ENCODE assay signal across 8 mouse cellular contexts in the genomic region with DNA sequence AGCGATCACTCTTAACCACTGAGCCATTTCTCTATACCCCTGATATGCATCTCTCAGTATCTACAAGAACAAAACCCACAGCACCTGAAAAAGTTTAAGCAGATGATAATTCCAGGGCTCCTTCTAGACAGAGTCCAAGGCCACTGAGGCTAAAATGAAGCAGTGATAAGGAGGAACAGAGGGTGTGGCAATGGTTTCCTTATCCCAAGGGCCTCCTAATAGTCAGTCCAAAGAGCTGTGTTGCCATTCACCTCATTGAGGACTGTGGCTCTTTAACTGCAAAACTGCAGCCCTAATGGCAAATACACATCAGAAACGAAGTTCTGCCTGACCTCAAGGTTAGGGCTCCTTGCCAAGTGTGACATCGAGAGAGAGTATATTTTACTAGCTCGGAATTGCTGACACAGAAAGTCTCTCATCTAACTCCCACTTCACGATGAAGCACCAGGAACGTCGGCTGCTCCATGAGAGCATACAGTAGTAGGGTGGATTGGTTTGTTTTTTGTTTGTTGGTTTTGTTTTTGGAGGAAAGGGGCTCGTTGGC. TPM values are rescaled to one million over a fixed set of nuclear protein-coding genes. Genes with fewer than 3 reads are reported as not detected.
DNase-seq lines count a peak whose midpoint lies in the region; ATAC-seq lines count a peak whose summit lies in the region.
"Had no signal": no experiment of that assay in that cellular context is flagged by ENCODE, and none has a peak within 500 bp of the region (broad histone marks: within the 10 kb centered on the region; RNA-seq: fewer than 3 reads in every experiment).

No protein-coding gene starts in this region.

- H3K4me1 ChIP-seq in stomach, embryonic 16.5 days (ENCODE audit: control insufficient read depth, insufficient read depth, low read length): peaks cover 21% of the 10 kb centered on the region

- H3K9ac ChIP-seq in stomach, embryonic 16.5 days (ENCODE audit: low read length): 0 out of 2 replicates have a peak overlapping the region, but pooled peaks have one; percentile 3

- ATAC-seq in erythroid progenitor cell, adult 5-6 weeks (replicated peaks; ENCODE audit: low FRiP score, poor library complexity, severe bottlenecking): 0 out of 2 replicates have a peak, but pooled peaks have one; percentile 25
- no peak for ATAC-seq in stomach, embryonic 16.5 days (ENCODE audit: insufficient read depth, low FRiP score)
- no peak for ATAC-seq in activated CD4-positive, CD25-positive, alpha-beta regulatory T cell, adult 4 months

- peak; percentile 12 to 23 for DNase-seq in spleen, postnatal 10 days (ENCODE audit: low spot score in 2 of 2)
- no peak for DNase-seq in spleen, adult 12 weeks (ENCODE audit: low spot score)
- DNase-seq in kidney, postnatal 36 days: peak; percentile 81 to 88
- no peak for DNase-seq in left cerebral cortex, adult 9 months (ENCODE audit: low spot score in 2 of 2)

- H3K27ac ChIP-seq in stomach, embryonic 16.5 days (ENCODE audit: low read length): peak overlapping the region; percentile 32; the same call in 1 of the 2 replicates

- H3K27me3 ChIP-seq in stomach, embryonic 16.5 days (ENCODE audit: control insufficient read depth, insufficient read depth, low read length): no peaks in the 10 kb centered on the region

- 54% methylated on average over 8 of the region's 8 CpGs for WGBS in stomach, embryonic 16.5 days

- no peak overlapping the region for H3K4me3 ChIP-seq in stomach, embryonic 16.5 days (replicated peaks; ENCODE audit: low read length)

- H3K9me3 ChIP-seq in stomach, embryonic 16.5 days (replicated peaks; ENCODE audit: control insufficient read depth, low read length): no peaks in the 10 kb centered on the region

- H3K36me3 ChIP-seq in stomach, embryonic 16.5 days (ENCODE audit: control insufficient read depth, insufficient read depth, low read length): no peaks in the 10 kb centered on the region

- peak overlapping the region; percentile 74; the same call in 1 of the 2 replicates for H3K4me2 ChIP-seq in stomach, embryonic 16.5 days (ENCODE audit: low read depth, low read length)

RNA-seq across cellular contexts. Expression of a gene that starts 2.2 kb away (rescaled TPM):
- 6.3 and 14.4 TPM in 2 replicates for total RNA-seq in erythroid progenitor cell, adult 5-6 weeks (2015; ENCODE audit: low replicate concordance)
- total RNA-seq in erythroid progenitor cell, adult 5-6 weeks (2017; ENCODE audit: low replicate concordance): 18.5 and 19.1 TPM in 2 replicates
- polyA plus RNA-seq in stomach, embryonic 16.5 days (2015; fragmentation: Nextera tagmentation; extraction: Ambion mirVana): 54.6 and 64.2 TPM in 2 replicates
- polyA plus RNA-seq in activated CD4-positive, CD25-positive, alpha-beta regulatory T cell, adult 4 months (2017; shearing (Covaris generic)): 10 to 100 TPM; 14.2 to 16.7 TPM

RNA-seq across cellular contexts. Expression of a gene that starts 31.6 kb away (rescaled TPM):
- 17.7 and 19.3 TPM in 2 replicates for total RNA-seq in erythroid progenitor cell, adult 5-6 weeks (2015; ENCODE audit: low replicate concordance)
- 3.9 and 10.7 TPM in 2 replicates for total RNA-seq in erythroid progenitor cell, adult 5-6 weeks (2017; ENCODE audit: low replicate concordance)
- 94.2 and 119 TPM in 2 replicates for polyA plus RNA-seq in stomach, embryonic 16.5 days (2015; fragmentation: Nextera tagmentation; extraction: Ambion mirVana)
- polyA plus RNA-seq in activated CD4-positive, CD25-positive, alpha-beta regulatory T cell, adult 4 months (2017; shearing (Covaris generic)): 10 to 100 TPM; 51.9 to 56.9 TPM

RNA-seq across cellular contexts. Expression of a gene that starts 41.7 kb away (rescaled TPM):
- total RNA-seq in erythroid progenitor cell, adult 5-6 weeks (2015; ENCODE audit: low replicate concordance): 67.8 and 71.7 TPM in 2 replicates
- 51.1 and 55.3 TPM in 2 replicates for total RNA-seq in erythroid progenitor cell, adult 5-6 weeks (2017; ENCODE audit: low replicate concordance)
- polyA plus RNA-seq in stomach, embryonic 16.5 days (2015; fragmentation: Nextera tagmentation; extraction: Ambion mirVana): 133 and 154 TPM in 2 replicates
- polyA plus RNA-seq in activated CD4-positive, CD25-positive, alpha-beta regulatory T cell, adult 4 months (2017; shearing (Covaris generic)): 100 to 1,000 TPM; 132 to 135 TPM

RNA-seq across cellular contexts. Expression of a gene that starts 46.9 kb away (rescaled TPM):
- not detected in 2 replicates for total RNA-seq in erythroid progenitor cell, adult 5-6 weeks (2015; ENCODE audit: low replicate concordance)
- total RNA-seq in erythroid progenitor cell, adult 5-6 weeks (2017; ENCODE audit: low replicate concordance): not detected in 2 replicates
- polyA plus RNA-seq in stomach, embryonic 16.5 days (2015; fragmentation: Nextera tagmentation; extraction: Ambion mirVana): 0.17 and 0.31 TPM in 2 replicates
- polyA plus RNA-seq in activated CD4-positive, CD25-positive, alpha-beta regulatory T cell, adult 4 months (2017; shearing (Covaris generic)): under 1 TPM in 1 of 2 experiments, not detected in 1; 0.17 TPM
- polyA plus RNA-seq: limb, embryonic 11.5 days had no signal

Comparison
In these comparisons a context has a peak if more than half of its experiments do, and no peak if none do; other contexts are left out.
1. DNase-seq: peak in spleen, postnatal 10 days (2 of 2) and kidney, postnatal 36 days (2 of 2); none in spleen, adult 12 weeks (single experiment) and left cerebral cortex, adult 9 months (0 of 2).